Mouse (Mus musculus) gastrocnemius, postnatal 10 days (tissue): ENCODE data around the gene Ube2l3. TPM values are rescaled to one million over a fixed set of nuclear protein-coding genes. Genes with fewer than 3 reads are reported as not detected.

Experiments
- DNase-seq: peaks from one replicate; pipeline ENCODE4 v3.0.0; 2021; ENCODE audit warnings: mixed read lengths
- microRNA-seq, 2 experiments: library from miRNA; unstranded; fragments of <30 nt; microRNA quantifications; one replicate each; pipeline ENCODE4 v1.2.0; 2021
- total RNA-seq, 2 experiments: library from RNA; stranded (reverse); gene quantifications; 2 replicates each; pipeline ENCODE4 v1.2.3; 2021

The Ube2l3 gene
- total RNA-seq, 2 experiments from 2014 or later: 163 to 166 TPM

DNA sequence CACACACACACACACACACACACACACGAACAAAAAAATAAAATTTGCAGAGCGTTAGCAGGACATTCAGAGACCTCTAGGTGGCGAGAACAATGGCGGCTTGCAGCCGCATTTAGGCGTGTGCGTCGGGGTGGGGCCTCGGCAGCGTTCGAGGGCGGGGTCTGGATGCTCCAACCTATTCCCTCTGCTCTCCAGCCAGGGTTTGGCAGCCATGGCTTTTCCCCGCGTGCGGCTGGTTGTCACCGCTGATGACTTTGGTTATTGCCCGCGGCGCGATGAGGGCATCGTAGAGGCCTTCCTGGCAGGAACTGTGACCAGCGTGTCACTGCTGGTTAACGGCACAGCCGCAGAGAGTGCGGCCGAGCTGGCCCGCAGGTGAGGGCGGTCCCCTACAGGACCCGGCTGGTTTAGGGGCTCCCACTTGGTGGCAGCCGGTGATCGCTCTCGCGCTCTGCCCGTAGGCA is 55.6 kb downstream of the Ube2l3 start, which contains the start of gene Ccdc116:
Gene Ccdc116, minus strand, starts transcription at position 458 of the 464 bp plus-strand sequence.
- DNase-seq: peak; percentile 70

DNA sequence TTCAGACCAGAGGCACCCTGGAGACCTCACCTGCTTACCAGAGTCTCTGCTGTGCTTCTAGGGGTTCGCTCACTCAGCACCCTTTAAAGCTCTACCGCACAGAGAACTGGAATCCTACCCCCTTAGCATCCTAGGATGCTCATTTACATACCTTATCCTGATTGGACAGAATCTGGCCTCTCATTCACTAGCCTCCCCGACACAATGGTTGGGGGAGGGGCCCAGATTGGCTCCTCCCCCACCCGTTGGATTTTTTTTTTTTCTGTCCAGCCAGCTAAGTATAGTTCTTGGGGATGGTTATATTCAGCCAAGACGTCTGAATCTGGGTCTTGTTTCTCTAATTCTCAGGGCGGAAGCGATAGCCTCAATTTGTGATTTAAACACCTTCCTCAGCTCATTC is 58.1 kb downstream of the Ube2l3 start, which contains the start of gene Ydjc:
Gene Ydjc, plus strand, starts transcription at position 283 of the 400 bp plus-strand sequence.
- no peak for DNase-seq

DNA sequence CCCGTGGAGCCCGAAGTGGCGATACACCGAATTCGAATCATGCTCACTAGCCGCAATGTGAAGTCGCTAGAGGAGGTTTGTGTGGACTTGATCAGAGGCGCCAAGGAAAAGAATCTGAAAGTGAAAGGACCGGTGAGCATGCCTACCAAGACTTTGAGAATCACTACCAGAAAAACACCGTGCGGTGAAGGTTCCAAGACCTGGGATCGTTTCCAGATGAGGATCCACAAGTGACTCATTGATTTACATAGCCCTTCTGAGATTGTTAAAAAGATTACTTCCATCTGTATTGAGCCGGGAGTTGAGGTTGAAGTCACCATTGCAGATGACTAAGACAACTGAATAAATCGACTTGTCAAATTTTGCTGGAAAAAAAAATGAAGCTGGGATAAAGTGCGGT is 65.1 kb downstream of the Ube2l3 start:
- DNase-seq: no peak

- DNase-seq: no peak
These were observed 69.6 kb downstream of the Ube2l3 start for GRCm38 (mm10) chr16:17132906-17133200.

GRCm38 (mm10) chr16:17132089-17132905 is 70.2 kb downstream of the Ube2l3 start, which contains the start of gene Sdf2l1:
TSS of gene Sdf2l1 (minus strand) at chr16:17132383.
- DNase-seq: peak; percentile 96

- DNase-seq: peak; percentile 15
These were observed 71.0 kb downstream of the Ube2l3 start for GRCm38 (mm10) chr16:17131191-17132088.

- DNase-seq: peak; percentile 33
These were observed 75.2 kb downstream of the Ube2l3 start for GRCm38 (mm10) chr16:17127292-17127691.

GRCm38 (mm10) chr16:17124871-17125520 is 77.5 kb downstream of the Ube2l3 start, which contains the start of gene 2610318N02Rik:
TSS of gene 2610318N02Rik (minus strand) at chr16:17125167.
- DNase-seq: peak; percentile 53

- no peak for DNase-seq
These were observed 78.2 kb downstream of the Ube2l3 start for GRCm38 (mm10) chr16:17124119-17124870.

DNA sequence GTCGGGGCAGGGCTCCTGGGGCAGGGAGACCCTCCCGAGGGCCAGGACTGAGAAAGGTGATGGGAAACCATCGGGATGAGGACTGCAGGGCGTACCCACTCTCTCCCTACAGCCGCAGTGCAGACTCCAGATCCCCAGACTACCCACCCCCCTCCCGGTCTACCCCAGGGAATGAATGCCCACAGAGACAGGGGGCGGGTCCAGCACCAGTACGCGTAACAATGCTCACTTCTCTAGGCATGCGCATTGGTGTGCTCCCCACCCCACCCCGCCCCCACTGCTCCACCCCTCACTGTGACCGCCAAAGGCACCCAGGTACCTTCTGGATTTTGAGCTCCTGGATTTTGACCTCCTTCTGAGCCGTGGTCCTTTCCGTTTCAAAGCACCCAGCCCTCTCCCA is 80.9 kb downstream of the Ube2l3 start:
- no peak for DNase-seq

- DNase-seq: no peak
These were observed 85.1 kb downstream of the Ube2l3 start for GRCm38 (mm10) chr16:17117309-17117799.

DNA sequence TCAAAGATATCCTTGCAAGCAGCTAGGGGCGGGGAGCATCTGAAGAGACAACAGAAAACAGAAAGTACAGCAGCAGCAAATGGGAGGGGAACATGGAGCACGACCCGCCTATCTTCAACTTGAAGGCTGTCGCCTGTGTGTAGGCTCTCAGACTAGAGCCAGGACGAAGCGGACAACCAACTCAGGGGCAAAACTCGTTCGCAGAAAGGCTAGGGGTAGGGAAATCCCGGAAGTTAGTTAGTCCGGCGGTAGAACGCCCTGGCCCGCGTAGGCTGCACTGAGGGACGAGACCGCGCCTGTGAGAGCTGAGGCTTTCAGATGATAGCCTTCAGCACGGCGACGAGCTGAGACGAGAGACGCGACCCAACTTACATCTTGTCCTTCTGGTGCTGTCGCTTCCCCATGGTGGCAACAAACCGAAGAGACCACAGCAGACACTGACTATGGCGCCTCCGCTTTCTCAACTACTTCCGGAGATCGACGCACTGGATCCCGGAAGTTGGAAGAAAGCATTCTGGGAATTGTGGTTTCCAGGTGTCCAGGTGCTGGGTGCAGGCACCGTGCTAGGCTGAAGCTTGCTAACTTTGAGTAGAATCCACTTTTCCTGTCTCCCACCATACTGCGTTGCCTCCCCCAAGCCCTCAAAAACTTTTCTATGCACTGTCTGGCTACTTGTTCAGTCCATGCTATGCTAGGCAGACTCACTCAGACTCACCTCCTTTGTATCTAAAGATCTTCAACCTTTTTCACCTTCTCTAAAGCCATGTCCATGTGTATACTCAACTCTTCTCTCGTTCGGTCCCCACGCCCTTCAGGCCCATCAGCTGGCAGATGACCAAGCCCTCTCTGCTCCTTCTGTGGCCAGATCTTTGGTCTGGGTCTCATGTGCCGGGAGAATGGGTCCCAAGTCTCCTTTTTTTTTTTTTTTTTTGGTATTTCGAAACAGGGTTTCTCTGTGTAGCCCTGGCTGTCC is 91.4 kb downstream of the Ube2l3 start, which contains the start of gene Ppil2:
Gene Ppil2, minus strand, starts transcription at position 487 of the 973 bp plus-strand sequence.
- peak; percentile 55 for DNase-seq

DNA sequence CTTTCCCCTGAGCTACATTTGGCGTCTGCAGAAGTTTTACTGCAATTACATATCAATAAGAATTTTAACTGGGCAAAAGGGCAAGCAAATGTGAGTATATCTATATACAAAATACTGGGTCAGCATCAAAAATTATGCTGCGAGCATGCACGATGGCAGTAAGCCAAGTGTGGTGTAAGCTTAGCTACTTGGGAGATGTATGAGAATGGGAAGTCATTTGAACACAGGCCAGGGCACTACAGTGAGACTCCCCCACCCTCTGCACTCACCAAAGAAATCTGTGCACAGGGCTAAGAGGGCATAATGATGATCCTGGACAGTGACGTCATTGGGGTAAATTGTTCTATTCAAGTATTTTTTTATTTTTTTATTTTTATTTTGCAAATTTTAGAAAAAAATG is 97.8 kb downstream of the Ube2l3 start:
- no peak for DNase-seq

GRCm38 (mm10) chr16:17102630-17103220 is 99.7 kb downstream of the Ube2l3 start:
- no peak for DNase-seq

Small RNA genes lying within 50 kb of the gene (microRNA-seq; reads per million reads assigned to microRNA genes)
- gene Mir130b (147 to 230 reads per million in 2 experiments), gene Mir301b (2.3 to 10.2 reads per million in 2 experiments)

Other genes with a start within 250 kb of the Ube2l3 start
- gene Mapk1, start 219.3 kb downstream of the Ube2l3 start, total RNA-seq: 100 to 1,000 TPM; 107 to 114 TPM
- gene Ypel1, start 133.0 kb downstream of the Ube2l3 start, total RNA-seq: 1 to 10 TPM; 1.6 to 3.1 TPM
- 10 to 100 TPM; 31.4 to 39.7 TPM for gene Ppil2, start 91.4 kb downstream of the Ube2l3 start, total RNA-seq
- gene 2610318N02Rik, start 77.5 kb downstream of the Ube2l3 start, total RNA-seq: 1 to 10 TPM in 1 of 2 experiments, not detected in 1; 1.3 TPM
- 1 to 10 TPM; 4.4 to 5.3 TPM for gene Sdf2l1, start 70.3 kb downstream of the Ube2l3 start, total RNA-seq
- gene Ydjc, start 58.0 kb downstream of the Ube2l3 start, total RNA-seq: 1 to 10 TPM in 1 of 2 experiments, under 1 TPM in 1; 0.61 to 1.2 TPM
- under 1 TPM; 0.29 to 0.54 TPM for gene Ccdc116, start 55.4 kb downstream of the Ube2l3 start, total RNA-seq
- under 1 TPM; 0.11 to 0.19 TPM for gene Rimbp3, start 6.0 kb upstream of the Ube2l3 start, total RNA-seq
- 1 to 10 TPM; 1.7 to 2.1 TPM for gene Hic2, start 30.9 kb upstream of the Ube2l3 start, total RNA-seq
- gene Tmem191c, start 73.4 kb upstream of the Ube2l3 start, total RNA-seq: 1 to 10 TPM; 1.9 to 3.0 TPM
- 1 to 10 TPM; 1.0 to 1.2 TPM for gene Serpind1, start 128.7 kb upstream of the Ube2l3 start, total RNA-seq
- 10 to 100 TPM; 12.0 to 14.3 TPM for gene Snap29, start 203.3 kb upstream of the Ube2l3 start, total RNA-seq
- 10 to 100 TPM; 19.5 to 23.9 TPM for gene Pi4ka, start 203.7 kb upstream of the Ube2l3 start, total RNA-seq
- gene Crkl, start 249.3 kb upstream of the Ube2l3 start, total RNA-seq: 10 to 100 TPM; 24.4 to 26.7 TPM